Mouse (Mus musculus) urinary bladder, adult 2 months (tissue): ENCODE measurements around the gene Dennd4b. TPM values are rescaled to one million over a fixed set of nuclear protein-coding genes. Genes with fewer than 3 reads are reported as not detected.
A peak's percentile ranks its signal among the peaks of the same experiment; 100 is the strongest.
"Not testable (repeated sequence)": the region's sequence is repeated elsewhere in the genome, so short reads cannot be mapped to it uniquely, and the experiment has no call there.

Experiments
- DNase-seq: peaks from one replicate; pipeline ENCODE4 v3.0.0; 2022; ENCODE audit warnings: low spot score
- polyA plus RNA-seq: library from polyadenylated mRNA; depleted of rRNA; stranded (reverse); fragments of >200 nt; gene quantifications from 2 replicates; pipeline ENCODE4 v1.2.3, GENCODE M21; 2012

The Dennd4b gene
- polyA plus RNA-seq, 1 experiment, result 15.4 TPM

DNA sequence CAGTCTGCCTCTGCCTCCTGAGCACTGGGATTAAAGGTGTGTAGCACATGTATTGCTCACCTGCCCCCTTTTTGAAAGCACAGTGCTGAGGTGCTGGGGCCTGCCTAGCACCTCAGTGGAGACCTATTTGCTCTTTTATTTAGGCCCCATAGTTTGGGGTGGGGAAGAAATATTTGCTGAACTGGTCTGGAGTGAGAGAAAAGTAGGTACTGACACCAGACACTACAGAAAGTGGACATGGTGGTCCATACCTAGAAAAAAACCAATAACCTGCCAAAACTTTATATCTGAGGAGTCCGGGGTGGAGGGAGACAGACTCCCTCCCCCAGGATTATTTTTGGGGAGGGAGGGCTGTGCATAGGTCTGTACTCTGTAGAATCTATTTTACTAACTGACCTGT lies 11.8 kb upstream of the Dennd4b start:
- not testable (repeated sequence) for DNase-seq

DNA sequence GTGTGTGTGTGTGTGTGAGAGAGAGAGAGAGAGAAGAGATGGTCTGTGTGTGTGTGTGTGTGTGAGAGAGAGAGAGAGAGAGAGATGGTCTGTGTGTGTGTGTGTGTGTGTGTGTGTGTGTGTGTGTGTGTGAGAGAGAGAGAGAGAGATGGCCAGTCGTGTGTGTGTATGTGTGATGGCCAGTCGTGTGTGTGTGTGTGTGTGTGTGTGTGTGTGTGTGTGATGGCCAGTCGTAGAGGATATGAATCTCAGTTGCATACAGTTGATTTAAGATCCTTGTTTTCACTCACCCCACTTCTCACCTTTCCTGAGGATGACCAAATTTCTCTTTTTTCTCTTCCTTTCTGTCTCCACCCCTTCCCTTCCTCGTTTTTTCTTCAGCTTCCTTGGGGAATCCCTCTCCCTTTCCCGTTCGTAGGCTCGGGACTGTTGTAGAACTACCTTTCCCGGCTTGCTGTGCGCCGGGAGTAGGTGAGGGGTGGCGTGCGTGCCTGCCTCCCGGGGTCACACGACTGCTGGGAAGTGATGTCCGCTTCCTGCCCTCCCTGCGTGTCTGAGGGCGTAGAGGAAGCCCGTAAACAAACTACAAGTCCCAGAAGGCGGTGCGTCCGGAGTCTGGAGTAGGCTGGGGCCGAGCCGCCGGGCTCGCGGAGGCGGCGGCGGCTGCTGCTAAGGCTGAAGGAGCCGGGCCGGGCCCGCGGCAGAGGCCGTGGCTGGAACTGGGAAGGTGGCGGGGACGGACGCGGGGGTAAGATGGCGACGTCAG lies 11.1 kb upstream of the Dennd4b start, which contains the start of gene Crtc2:
Gene Crtc2, plus strand, starts transcription at position 511 of the 766 bp plus-strand sequence.
- DNase-seq, result peak; percentile 80

DNA sequence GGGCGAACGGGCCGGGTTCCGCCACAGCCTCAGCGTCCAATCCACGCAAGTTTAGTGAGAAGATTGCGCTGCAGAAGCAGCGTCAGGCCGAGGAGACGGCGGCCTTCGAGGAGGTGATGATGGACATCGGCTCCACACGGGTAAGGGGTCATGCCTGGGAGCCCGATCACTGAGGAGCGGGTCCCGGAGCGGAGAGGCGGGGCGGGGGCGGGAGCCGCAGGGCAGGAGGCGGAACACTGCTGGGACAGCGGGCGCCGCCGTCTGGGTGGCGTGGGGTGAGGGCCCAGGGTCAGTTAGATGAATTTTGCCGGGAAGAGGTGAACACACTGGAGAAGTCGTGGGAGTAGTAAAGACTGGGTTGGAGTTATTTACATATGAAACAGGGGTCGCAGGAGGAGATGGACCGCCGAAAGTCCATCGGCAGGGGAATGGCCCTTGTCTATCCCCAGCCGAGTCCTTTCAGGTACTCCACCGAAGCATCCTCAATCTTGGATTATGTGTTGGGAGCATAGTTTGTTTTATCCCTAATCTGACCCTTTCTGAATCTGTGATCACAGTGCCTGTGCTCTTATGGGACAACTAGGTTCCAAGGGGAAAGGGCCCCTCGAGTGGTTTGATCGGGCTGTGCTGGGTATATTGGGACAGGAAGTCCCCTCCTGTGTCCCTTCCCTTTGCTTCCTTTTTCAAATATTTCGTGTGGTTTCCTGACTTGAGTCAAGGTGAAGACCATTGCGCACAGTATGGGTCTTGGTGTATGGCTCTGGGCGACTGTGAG lies 10.4 kb upstream of the Dennd4b start:
- no peak for DNase-seq

DNA sequence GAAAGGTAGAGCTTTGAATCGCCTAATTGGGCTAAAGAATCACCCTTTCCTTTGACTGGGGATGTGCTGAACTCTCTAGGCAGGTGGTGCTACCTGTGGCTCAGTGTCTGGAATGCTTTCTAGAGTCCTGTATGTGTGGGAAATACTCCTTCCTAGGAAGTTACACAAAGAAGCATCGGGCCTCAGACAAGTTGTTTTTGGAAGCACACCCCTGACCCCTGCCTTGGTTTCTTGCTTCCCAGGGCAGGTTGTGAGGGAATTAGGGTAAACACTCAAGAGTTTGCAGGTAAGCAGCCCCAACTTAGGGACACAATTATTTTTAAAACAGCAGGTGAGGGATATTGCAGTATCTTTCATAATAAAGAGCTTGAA lies 9.8 kb upstream of the Dennd4b start:
- no peak for DNase-seq

DNA sequence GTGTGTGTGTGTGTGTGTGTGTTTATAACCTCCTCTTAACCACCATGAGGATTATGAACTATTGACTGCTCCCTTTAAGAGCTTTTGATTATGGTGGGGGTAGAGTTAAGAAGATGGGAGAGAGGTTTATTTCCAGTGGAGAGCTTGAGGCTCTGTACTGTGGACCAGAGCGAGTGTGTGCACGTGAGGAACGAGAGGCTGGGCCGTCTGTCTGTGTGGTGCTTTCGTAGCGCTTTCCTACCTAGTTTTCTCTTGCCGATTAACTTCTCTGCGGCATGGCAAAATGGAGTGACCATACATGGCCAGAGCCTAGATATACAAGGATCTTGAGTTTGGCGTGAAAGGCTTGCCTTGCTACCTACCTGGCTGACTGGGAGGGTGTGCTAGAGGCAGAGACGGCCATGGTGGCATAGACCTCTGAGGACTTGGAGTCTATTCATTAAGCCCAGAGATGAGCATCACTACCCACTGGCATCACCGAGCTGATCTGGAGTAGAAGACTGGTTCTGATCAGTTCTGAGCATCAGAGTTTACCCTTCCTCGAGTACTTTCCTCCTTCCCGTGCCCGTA lies 9.1 kb upstream of the Dennd4b start:
- no peak for DNase-seq

DNA sequence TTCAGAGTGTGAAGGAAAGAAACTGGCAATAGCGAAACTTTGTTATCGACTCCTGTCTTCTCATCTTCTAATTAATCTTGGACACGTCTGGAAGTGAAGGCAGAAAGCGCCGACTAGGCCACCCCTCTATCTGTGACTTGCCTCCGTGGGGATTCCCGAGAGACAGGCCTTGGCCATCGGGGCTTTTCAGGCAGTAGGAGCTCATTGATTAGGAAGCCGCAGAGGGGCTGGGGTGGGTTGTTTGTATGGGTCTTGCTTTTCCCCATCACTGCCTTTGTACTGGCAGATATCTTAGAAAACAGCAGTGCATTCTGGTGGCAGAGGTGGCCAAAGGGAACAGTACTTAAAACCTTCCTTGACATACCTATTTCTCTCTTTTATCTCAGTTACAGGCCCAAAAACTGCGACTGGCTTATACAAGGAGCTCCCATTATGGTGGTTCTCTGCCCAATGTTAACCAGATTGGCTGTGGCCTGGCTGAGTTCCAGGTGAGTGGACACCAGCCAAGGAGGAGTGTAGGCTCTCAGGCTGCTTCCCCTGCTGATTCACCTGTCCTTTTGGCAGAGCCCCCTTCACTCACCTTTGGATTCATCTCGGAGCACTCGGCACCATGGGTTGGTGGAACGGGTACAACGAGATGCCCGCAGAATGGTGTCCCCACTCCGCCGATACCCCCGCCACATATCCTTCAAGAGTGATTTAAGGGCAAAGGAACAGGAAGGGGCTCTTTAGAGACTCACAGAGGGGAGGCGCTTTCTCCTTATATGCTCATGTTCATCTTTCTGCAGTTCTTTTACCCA lies 8.1 kb upstream of the Dennd4b start:
- no peak for DNase-seq

DNA sequence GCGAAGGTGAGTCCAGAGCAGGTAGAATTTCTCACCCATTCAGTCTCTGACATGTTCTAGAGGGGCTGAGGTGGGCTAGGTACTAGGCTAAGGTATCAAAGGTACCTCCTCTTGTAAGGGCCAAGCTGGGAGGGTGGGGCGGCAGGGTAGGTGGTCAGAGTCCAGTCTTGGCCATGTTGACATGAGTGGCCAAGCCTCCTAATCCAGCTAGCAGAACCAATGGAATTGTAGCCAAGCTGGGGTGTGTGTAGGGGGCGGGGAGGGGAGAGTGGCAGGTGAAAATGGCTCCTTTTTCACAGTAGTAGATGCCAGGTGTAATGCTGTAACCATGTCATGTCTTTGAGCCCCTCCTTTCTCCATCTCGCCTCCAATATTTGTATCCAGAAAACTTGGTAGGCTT lies 6.5 kb upstream of the Dennd4b start:
- DNase-seq, result no peak

DNA sequence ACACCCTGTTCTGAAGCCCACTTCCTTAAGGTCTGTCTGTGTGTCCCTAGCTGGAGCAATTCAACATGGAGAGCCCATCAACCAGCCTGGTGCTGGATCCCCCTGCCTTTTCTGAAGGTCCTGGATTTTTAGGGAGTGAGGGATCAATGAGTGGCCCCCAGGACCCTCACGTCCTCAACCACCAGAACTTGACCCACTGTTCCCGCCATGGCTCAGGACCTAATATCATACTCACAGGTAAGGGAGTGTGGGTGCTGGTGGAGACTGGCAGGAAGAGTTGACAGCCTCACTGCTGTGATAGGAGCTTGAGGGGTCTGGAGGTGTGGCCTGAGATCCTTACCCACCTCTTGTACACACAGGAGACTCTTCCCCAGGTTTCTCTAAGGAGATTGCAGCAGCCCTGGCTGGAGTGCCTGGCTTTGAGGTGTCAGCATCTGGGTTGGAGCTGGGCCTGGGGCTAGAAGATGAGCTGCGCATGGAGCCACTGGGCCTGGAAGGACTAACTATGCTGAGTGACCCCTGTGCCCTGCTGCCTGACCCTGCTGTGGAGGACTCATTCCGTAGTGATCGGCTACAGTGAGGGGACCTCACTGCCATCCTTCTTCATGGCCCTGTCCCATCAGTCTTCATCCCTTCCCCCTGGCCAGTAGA lies 1.7 kb upstream of the Dennd4b start:
- DNase-seq, result no peak

DNA sequence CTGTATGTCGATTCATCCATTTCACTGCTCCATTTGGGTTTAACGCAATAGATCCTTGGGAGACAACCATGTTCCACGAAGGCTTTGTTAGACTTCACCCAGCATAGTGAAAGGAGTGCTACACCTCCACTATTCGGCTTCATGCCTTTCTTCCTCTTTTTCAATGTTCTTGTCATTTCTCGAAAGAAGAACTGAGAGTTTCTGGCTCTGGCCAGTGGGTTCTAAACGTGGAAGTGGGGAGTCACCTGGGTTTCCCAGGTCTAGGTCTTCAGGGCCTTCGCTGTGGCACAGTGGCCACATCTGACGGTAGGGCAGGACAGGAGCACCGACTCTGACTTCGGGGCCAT lies 325 bp upstream of the Dennd4b start:
- no peak for DNase-seq

DNA sequence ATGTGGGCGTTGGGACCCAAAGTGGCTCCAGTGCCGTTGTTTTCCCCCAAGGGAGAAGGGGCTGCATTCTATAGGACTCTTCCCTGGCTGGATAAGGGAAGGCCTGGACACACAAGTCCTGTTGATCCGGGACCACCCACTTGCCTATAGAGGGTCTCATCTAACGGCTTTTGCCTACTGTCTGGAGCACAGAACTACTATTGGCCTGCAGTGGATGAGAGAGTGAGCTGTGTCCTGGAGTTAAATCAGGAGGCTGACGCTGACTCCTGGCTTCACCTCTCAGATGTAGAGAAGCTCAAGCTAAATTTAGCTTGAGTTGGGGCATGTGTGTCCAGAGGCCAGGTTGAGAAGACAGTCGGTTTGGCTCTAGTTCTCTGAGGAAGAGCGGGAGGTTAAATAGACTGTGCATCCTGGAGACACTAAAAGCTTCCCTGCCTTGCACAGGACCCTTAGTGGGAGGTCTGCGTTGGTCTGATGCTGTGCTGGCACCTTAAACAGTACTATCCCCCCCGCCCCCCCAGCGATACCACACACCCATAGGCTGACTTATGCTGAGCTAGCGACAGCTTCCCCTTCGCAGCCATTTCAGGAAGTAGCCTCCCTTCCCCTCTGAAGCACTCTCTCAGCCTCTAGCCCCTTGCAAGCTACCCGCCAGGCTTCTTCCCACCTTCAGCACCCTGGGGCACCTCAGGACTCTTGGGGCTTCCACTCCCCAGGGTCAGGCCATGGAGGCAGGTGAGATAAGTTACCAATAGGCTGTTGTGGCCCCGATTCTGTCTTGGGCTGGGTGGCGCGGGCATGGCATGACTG lies 1.2 kb downstream of the Dennd4b start:
- no peak for DNase-seq

DNA sequence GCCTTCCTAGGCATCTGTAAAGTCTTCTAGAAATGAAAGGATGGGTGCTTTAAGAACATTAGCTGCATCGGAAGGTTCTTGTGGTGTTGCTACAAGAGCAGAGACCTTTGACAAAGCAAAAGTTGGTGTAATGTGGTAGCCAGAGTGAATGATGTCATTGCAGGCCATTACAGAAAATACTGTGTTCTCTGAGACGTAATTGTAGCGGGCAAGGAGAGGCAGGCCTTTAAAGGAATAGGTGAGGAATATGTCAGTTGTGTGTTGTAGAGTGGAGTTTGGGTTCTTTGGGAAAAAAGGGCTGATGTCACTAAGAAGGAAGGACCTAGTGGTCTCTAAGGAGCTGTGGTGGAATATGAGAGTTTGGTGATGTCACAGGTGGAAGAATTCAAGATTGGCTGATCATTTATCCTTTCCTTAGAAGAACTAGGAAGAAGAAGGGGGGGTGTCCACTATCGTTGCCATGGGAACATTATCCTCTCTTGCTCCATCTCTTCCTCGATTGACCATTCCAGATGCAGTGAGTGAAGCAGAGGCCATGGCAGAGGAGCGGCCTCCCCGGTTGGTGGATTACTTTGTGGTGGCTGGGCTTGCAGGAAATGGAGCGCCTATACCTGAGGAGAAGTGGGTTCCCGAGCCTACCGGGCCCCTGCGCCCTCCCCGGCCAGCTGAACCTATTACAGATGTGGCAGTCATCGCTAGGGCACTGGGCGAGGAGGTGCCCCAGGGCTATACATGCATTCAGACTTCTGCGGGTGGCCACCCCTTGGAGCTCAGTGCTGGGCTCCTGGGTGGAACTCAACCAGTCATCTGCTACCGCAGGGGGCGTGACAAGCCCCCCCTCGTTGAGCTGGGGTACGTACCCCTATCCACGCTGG lies 2.2 kb downstream of the Dennd4b start:
- no peak for DNase-seq

DNA sequence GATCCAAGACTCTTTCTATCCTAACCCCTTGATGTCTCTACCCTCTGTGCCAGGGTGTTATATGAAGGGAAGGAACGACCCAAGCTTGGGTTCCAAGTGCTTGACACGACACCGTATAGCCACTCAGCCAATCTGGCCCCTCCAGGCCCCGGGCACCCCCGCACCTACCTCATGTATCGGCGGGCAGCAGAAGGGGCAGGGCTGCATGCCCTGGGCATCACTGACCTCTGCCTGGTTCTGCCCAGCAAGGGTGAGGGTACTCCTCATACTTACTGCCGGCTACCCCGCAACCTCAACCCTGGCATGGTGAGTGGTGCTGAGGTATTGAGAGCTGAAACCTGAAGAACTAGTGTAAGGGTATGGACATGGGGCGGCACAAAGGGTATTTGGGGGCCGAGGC lies 3.2 kb downstream of the Dennd4b start:
- no peak for DNase-seq

DNA sequence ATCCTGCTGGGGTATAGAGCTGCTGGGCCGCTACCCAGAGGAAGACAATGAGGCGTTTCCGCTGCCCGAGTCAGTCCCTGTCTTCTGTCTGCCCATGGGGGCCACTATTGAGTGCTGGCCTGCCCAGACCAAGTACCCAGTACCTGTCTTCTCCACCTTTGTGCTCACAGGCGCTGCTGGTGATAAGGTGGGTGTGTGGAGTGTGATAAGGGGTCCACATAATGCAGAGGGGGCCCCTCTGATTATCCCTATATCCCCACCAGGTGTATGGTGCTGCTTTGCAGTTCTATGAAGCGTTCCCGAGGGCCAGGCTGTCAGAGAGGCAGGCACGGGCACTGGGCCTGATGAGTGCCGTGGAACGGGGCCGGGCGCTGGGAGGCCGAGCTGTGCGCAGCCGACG lies 4.0 kb downstream of the Dennd4b start:
- DNase-seq, result no peak

DNA sequence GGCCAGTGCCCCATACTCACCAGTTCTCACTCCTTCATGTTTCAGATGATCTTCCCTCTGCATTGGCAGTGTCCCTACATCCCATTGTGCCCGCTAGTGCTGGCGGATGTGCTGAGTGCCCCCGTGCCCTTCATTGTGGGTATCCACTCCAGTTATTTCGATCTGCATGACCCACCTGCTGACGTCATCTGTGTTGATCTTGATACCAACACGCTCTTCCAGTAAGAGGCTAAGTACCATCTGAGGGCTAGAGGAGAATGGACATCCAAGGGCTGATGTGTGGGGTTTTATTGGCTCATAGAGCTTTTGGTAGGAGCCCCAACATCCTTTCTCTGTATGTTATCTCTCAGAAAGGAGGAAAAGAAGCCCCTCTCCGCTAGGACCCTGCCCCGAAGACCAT lies 5.8 kb downstream of the Dennd4b start:
- no peak for DNase-seq

DNA sequence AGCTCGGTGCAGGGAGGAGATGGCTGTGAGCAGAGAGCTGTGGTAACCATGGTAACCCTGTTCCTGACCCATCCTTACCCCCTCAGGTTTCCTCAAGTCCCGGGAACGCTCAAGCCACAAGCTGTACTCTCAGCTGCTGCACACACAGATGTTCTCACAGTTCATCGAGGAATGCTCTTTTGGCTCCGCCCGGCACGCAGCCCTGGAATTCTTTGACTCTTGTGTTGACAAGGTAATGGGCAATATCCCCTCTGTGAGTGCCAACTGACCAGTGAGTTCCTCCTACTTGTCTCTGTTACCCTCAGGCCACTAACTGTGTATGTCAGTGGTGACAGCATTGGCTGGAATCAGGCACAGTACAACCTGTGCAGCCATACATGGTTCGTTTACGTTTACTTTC lies 7.2 kb downstream of the Dennd4b start:
- DNase-seq, result no peak

DNA sequence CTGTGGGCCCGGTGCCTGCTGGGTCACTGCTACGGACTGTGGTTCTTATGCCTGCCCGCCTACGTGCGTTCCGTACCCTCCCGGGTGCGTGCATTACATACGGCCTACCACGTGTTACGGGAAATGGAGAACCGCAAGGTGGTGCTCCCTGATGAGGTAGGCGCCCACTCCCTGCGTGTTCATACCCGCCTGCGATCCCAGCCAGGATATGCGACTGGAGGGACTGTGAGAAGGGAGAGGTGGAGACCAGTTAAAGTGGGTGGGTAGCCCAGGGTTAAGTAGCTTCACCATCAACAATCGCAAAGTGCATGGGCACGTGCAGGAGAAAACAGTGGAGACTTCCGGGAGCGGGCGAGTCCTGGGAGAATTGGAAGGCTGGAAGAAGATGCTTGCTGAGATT lies 8.9 kb downstream of the Dennd4b start:
- DNase-seq, result no peak

DNA sequence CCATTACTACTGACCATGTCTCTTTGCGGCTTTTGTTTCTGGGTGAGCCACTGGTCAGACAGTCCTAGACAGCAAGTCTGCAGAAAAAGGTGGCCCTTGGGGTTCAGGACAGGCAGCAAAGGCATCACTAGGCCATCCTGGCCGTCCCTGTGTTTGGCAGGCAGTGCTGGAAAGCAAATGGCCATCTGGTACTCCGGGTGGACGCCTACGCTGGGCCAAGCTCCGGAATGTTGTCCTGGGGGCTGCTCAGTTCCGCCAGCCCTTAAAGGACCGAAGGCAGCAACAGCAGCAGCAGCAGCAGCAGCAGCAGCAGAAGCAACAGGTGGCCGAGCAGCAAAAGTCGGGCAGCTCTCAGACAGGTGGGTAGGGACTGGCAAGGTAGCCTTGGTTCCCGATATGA lies 10.3 kb downstream of the Dennd4b start:
- no peak for DNase-seq

DNA sequence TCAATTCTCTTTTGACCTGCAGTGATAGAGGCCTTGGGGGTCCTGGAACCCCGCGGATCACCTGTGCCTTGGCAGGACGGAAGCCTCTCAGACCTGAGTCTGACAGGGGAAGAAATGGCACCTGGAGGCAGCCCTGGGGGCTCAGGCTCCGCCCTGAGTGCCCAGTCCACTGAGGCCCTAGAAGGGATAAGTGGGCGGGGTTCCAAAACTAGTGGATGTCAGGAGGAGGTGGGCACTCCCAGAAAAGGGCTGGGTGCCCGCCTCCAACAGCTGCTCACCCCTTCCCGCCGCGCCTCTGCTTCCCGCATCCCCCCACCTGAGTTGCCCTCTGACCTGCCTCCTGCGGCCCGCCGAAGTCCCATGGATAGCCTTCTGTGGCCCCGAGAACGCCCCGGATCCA lies 11.9 kb downstream of the Dennd4b start:
- DNase-seq, result no peak

DNA sequence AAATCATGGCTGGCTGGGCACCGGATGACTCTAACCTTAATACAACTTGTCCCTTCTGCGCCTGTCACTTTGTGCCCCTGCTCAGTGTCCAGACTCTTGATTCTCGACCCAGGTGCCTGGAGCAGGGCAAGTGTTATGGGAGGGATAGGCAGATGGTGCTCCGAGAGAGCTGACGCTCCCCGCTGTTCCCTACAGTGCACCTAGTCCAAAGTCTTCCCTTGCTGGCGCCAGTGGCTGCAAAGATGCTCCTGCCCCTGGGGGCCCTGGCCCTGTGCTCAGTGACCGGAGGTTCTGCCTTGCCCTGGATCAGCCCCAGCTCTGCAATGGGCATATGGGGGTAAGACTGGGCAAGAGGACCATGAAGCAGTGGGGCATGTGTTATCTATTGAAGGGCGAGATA lies 12.8 kb downstream of the Dennd4b start:
- DNase-seq, result no peak

DNA sequence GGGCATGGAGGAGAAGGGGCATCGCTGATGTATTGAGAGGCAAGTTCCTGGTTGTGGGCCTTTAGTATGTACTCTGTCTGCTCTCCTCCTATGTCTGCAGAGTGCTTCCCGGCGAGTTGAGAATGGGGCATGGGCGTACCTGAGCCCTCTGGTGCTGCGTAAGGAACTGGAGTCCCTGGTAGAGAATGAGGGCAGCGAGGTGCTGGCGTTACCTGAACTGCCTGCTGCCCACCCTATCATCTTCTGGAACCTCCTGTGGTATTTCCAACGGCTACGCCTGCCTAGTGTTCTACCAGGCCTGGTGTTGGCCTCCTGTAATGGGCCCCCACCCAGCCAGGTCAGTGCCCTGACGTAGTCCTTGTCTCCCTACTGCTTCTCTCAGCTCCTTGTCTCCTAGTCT lies 13.2 kb downstream of the Dennd4b start:
- DNase-seq, result no peak
